Mouse (Mus musculus): ENCODE measurements around the gene Adarb1.

Gene Adarb1

GRCm38 (mm10) chr10:77380716-77381115 lies 37.4 kb downstream of the Adarb1 start:
- DNase-seq: no peak

- DNase-seq: no peak
Measured at GRCm38 (mm10) chr10:77379199-77379598, 38.9 kb downstream of the Adarb1 start.

- no peak for DNase-seq
Measured at GRCm38 (mm10) chr10:77376056-77376455, 42.0 kb downstream of the Adarb1 start.

- DNase-seq: no peak
Measured at GRCm38 (mm10) chr10:77374948-77375347, 43.1 kb downstream of the Adarb1 start.

GRCm38 (mm10) chr10:77374407-77374806 lies 43.7 kb downstream of the Adarb1 start:
- DNase-seq: no peak

GRCm38 (mm10) chr10:77370129-77370528 lies 47.9 kb downstream of the Adarb1 start:
- no peak for DNase-seq

- no peak for DNase-seq
Measured at GRCm38 (mm10) chr10:77367973-77368372, 50.1 kb downstream of the Adarb1 start.

GRCm38 (mm10) chr10:77366959-77367358 lies 51.1 kb downstream of the Adarb1 start:
- no peak for DNase-seq

- DNase-seq: no peak
Measured at GRCm38 (mm10) chr10:77365212-77365611, 52.9 kb downstream of the Adarb1 start.

GRCm38 (mm10) chr10:77360486-77360885 lies 57.6 kb downstream of the Adarb1 start:
- no peak for DNase-seq

- DNase-seq: no peak
Measured at GRCm38 (mm10) chr10:77357957-77358356, 60.1 kb downstream of the Adarb1 start.

GRCm38 (mm10) chr10:77353031-77353745 lies 64.9 kb downstream of the Adarb1 start:
- peak; percentile 85 for DNase-seq

GRCm38 (mm10) chr10:77342842-77343241 lies 75.2 kb downstream of the Adarb1 start:
- DNase-seq: peak; percentile 79

GRCm38 (mm10) chr10:77341711-77342110 lies 76.4 kb downstream of the Adarb1 start:
- DNase-seq: no peak

- DNase-seq: no peak
Measured at GRCm38 (mm10) chr10:77341059-77341458, 77.0 kb downstream of the Adarb1 start.

- no peak for DNase-seq
Measured at GRCm38 (mm10) chr10:77339871-77340341, 78.2 kb downstream of the Adarb1 start.

GRCm38 (mm10) chr10:77333518-77333917 lies 84.6 kb downstream of the Adarb1 start:
- no peak for DNase-seq

GRCm38 (mm10) chr10:77329446-77330094 lies 88.5 kb downstream of the Adarb1 start:
- no peak for DNase-seq

- no peak for DNase-seq
Measured at GRCm38 (mm10) chr10:77324716-77325115, 93.4 kb downstream of the Adarb1 start.

GRCm38 (mm10) chr10:77321611-77322010 lies 96.5 kb downstream of the Adarb1 start:
- DNase-seq: no peak

- DNase-seq: no peak
Measured at GRCm38 (mm10) chr10:77321001-77321400, 97.1 kb downstream of the Adarb1 start.

GRCm38 (mm10) chr10:77315682-77316081 lies 102.4 kb downstream of the Adarb1 start:
- DNase-seq: no peak

- no peak for DNase-seq
Measured at GRCm38 (mm10) chr10:77314711-77315266, 103.3 kb downstream of the Adarb1 start.

- no peak for DNase-seq
Measured at GRCm38 (mm10) chr10:77308978-77309377, 109.1 kb downstream of the Adarb1 start.

Data from cerebellum, adult 11 months (tissue).